Mouse (Mus musculus) G1E-ER4 (cell line): Measurements from ENCODE around the gene Sebox. TPM values are rescaled to one million over a fixed set of nuclear protein-coding genes. Genes with fewer than 3 reads are reported as not detected.

Experiments used
- GATA1 ChIP-seq: IDR thresholded peaks from one replicate; pipeline ENCODE4 v1.8.0; 2012; ENCODE audit warnings: low read length, inconsistent platforms
- polyA plus RNA-seq: library from polyadenylated mRNA; stranded (reverse); fragments of >175 nt; gene quantifications from 2 replicates; pipeline ENCODE4 v1.2.3, GENCODE M21; 2012

Gene Sebox
- polyA plus RNA-seq: not detected in 2 replicates

DNA sequence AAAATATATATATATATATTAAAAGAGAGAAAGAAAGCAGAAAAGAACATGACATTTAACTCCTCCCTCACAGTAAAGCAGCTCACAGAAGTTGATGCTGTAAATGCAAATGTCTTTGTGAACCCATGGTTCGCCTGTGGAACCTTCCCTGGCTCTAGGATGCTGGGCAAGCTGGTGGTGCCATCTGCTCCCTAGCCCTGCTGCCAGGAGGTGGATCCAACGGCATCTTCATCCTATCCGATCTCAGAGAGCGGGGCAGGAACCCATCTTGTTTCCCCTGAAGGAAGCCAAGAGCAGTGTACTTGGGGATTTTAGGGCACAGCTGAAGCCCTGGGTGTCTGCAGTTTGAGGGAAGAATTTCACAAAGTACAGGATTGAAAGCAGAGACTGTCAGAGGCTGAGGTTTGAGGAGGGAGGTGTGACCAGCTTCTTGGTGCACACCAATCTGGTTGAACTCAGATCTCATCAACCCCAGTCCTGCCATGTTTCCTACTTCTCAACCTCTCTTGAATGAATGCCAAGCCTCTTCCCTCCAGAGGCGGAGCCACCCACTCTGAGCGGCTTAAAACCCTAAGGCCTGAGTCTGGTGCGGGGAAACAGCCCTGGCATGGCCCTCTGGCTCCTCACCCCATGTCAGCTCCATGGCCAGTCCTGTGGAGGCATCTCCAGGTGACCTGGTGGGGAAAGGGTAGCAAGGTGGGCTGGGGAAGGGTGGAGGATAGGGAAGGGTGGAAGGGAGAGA, at the start of gene Sebox:
Sebox (plus strand) TSS at position 539 of the 742 bp plus-strand sequence.
- no peak for TF ChIP-seq GATA1

DNA sequence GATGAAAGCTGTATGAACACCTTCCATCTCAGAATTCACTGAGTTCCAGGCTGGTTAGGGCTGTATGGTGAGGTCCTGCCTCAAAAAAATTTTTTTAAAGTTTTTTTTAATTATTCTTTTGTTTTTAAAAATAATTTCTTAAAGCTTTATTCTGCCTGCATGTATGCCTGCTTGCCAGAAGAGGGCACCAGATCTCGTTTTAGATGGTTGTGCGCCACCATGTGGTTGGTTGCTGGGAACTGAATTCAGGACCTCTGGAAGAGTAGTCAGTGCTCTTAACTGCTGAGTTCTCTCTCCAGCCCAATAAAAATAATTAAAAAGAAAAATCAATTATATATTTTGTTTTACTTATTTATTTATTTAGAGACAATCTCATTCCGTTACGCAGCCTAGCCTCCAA, 49.6 kb upstream of the Sebox start:
- TF ChIP-seq GATA1: no peak

DNA sequence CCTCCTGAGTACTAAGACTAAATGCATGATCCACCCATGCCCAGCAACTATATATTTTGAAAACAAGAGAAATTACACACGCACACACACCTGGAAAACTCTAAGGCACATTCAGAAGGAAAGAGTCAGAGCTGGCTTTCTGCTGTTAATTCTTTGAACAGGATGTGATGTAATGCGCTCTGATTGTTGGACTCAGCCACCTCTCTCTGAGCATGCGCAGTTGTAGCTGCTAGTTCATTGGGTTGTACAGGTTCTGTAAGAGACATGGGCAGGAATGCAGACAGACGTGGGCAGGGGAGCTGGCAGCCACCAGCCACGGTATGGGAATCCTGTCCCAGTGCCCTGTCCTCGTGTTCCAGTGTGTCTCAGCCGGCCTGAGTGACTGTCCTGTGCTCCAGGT, 49.0 kb upstream of the Sebox start:
- no peak for TF ChIP-seq GATA1

DNA sequence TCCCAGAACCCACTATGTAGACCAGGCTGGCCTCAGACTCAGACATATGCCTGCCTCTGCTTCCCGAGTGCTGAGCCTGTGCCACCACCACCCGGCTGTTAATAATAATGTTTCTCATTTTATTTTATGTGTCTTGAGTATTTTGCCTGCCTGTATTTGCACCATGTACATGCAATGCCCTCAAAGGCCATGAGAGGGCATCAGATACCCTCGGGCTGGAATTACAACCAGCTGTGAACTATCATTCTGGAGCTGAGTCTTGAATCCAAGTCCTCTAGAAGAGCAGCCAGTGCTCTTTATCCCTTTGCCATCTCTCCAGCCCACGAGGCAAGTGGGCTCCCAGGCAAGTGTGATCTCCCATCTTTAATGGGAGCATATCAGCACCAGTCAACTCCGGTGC, 47.9 kb upstream of the Sebox start:
- no peak for TF ChIP-seq GATA1

DNA sequence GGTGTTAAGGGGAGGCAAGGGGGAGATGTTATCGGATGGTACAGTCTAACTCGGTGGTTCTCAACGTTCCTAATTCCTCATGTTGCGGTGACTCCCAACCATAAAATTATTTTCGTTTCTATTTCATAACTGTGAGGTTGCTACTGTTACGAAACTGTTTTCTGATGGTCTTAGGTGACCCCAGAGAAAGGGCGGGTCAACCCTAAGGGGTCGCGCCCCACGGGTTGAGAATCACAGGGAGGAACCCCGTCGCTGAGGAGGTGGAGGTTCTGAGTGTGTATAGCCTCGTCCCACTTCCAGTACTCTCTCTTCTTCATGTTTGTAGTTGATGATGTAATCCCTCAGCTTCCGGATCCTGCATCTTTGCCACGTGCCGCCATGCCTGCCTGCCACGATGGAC, 44.5 kb upstream of the Sebox start:
- TF ChIP-seq GATA1: no peak

DNA sequence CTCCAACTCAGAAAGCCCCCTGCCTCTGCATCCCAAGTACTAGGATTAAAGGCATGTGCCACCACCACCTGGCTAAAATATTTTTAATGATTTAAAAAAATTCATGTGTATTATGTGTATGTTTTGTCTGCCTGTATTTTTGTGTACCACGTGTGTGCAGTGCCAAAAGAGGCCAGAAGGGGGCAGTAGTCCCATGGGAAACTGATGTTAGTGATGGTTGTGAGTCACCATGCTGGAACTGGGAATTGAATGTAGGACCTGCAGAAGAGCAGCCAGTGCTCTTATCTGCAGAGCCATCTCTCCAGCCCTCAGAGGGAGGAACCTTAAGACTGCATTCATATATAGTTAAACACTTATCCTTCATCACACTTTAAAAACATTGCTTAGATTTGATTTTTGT, 41.4 kb upstream of the Sebox start:
- no peak for TF ChIP-seq GATA1

DNA sequence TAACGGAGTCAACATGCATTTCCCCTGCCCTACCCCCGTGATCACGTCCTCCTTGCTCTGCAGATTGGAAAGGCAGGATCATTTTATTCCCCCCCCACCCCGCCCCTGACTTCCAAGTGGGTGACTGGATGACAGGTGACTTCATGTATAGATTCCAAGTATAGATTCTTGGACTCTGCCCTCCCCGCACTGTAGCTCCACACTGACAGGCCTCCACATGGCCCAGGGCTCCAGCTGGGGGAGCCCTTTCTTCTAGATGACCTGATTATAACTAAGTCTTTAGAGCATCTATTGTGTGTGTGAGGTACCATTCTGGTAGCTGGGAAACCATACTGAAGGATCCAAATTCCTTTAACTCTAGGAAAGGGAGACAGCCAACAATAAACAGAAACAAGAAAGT, 40.6 kb upstream of the Sebox start:
- no peak for TF ChIP-seq GATA1

DNA sequence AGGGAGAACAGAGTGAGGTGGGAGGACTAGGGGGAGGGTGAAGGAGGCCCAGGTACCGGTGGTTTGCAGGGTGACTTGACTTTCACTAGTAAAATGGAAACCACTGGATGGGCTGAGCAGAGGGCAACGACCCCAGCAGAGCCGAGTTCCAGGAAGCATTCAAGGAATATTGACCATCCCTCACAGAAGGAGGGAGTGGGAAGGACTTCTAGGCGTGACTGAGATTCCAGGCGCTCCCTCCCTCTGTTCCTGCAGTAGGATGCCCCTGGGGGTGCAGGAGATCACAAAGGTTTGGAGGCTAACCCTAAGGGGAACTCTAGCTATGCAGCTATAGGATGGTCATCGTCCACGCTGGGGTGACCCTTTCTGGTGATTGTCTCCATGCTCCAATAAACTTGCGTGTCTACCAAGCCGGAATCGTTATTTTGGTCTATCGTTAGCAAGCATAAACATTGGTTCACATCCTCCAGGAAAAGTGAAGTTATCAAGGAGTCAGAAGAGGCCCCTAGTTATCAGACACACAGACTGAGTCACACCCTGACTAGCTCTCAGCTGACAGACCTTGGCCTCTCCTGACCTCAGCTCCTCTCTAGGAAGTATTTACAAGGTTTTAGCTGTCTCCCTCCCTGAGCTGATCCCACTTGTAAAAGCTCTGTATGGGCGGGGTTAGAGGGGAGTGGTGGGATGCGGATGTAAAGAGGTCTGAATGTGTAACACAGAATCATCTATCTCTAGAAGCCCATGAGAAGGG, 39.8 kb upstream of the Sebox start:
- no peak for TF ChIP-seq GATA1

DNA sequence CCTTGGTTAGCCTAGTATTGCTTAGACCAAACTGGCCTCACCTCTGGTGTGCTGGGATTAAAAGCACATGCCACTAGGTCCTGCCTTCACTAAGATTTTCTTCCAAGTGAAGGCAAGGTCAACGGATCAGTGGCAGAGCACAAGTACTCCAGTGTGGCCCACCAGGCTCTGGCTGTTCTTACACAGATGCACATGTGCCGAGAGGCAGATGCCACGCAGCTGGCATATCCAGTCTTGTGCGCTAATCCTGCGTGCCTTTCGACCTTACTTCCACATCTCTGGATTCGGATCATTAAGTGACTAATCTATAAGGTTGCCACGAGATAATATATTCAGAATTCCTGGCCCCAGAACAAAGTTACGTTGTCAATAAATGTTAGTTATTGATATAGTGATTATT, 38.1 kb upstream of the Sebox start:
- no peak for TF ChIP-seq GATA1

DNA sequence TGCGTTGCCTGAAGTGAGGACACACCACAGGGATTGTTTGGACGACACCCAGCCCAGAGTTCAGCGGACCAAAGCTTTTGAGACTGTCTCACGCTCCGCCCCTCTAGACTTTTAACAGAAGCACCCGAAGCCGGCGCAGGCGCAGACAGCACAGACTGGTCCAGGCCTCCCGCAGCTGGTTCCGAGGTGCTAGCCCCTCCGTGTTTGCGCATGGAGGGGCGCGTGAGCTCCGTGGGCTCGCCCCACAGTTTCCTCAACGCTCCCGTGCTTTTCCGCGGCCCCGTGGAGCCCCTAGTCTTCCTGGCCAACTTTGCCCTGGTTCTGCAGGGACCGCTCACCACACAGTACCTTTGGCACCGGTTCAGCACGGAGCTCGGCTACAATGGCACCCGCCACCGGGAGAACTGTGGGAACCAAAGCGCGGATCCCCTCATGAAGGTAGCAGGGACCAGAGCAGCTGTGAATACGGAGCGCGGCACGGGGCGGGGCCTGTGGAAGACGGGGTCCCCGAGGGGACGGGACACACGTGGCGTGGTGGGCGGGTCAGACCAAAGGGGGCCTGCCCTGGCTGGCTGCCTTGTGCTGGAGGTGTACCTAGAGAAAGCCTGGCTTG, 37.6 kb upstream of the Sebox start, which contains the start of gene Slc46a1:
Slc46a1 (plus strand) TSS at position 130 of the 613 bp plus-strand sequence.
- TF ChIP-seq GATA1: no peak

DNA sequence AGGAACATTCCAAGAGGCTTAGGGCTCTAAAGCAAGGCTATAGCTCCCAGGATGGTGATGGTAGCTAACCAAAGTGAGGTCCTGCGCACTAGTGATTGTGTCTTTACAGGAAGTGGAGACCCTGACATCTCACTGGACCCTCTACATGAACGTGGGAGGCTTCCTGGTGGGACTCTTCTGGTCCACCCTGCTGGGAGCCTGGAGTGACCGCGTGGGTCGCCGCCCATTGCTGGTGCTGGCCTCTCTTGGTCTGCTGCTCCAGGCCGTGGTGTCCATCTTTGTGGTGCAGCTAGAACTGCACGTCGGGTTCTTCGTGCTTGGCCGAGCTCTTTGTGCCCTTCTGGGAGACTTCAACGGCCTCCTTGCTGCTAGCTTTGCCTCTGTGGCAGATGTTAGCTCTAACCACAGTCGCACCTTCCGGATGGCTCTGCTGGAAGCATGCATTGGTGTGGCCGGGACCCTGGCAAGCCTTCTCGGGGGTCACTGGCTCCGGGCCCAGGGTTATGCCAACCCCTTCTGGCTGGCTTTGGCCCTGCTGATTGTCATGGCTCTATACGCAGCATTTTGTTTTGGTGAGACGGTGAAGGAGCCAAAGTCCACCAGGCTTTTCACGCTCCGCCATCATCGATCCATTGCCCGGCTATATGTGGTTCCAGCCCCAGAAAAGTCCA, 36.9 kb upstream of the Sebox start:
- TF ChIP-seq GATA1: no peak

DNA sequence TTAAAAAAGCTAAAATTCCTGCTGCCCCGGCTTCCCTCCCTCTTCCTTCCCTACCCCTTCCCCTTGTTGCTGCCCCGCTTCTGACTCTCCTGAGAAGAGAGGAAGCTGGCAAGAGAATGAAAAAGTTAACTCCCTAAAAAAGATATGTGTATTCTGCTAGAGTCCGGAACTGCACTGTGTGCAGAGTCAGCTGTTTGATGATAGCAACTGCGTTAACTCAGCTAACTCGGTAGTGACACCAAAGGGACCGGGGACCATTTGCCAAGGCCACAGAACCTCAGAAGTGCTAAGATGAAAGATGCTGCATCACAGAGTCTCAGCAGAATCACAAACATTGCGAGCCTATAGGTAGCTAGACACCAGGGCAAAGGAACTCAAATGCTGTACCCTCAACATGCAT, 35.7 kb upstream of the Sebox start:
- no peak for TF ChIP-seq GATA1

DNA sequence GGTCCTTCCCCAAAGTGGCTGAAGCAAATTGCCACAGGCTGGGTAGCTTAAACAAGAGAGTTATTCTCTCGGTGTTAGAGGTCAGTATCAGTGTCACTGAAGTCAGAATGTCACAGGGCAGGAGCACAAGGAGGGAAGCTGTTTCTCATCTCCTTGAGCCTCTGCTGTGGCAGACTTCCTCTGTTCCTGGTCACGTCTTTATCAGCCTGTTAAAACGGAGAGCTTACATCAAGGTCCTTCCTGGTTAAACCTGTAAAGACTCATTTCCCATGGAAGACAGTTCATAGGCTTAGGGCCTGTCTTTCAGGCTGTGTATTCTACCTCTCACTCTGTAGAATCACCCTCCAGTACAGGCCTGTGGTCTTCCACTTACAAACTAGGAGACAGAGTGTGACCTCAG, 35.3 kb upstream of the Sebox start:
- no peak for TF ChIP-seq GATA1

DNA sequence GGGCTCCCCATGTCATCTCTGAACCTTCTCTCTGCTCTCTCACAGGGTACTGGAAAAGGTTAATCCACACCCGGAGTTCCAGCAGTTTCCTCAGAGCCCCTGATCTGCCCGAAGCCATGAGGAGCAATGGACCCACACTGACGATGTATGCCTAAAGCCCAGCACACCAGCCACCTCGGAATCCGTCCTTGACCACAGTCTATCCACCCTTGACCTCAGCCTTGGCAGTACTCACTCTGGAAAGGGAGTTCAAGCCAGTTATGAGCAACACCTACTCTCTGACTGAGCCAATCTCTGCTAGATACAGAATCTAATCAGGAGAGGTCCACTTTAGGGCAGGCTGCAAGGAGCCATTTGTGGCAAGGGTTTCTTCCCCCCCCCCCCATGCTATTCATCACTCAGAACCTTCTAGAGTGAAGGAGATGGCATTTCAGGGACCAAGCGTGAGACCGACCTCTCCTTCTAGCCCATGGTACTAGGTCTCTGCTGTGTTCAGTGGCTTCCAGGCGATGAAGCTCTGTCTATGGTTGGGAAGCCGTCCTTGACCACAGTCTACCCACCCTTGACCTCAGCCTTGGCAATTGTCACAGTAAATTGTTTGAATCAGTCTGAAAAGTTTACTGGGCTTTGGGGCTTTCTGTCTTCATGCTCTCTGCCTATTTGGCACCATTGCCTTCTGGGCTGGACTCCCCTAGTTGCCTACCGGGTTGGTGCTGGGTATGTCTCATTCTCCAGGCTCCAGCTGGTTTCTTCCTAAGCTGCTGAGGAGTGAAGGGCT, 31.7 kb upstream of the Sebox start:
- no peak for TF ChIP-seq GATA1

DNA sequence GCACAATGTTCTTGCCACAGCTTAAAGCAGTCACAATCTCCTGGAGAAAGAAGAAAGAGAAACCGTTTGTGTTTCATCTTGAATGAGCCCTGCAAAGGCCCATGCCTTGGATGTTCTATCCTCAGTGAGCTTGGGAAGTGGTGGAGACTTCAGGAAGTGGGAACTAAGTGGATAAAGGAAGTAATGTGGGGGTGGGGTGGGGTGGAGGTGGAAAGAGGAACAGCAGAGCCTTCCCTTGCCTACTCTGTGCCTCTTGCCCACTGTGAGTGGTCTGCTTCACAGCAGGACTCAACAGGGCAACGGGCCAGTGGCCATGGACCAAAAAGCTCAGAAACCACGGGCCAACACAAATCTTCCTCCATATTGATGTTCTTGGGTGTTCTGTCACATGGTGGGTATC, 28.0 kb upstream of the Sebox start:
- TF ChIP-seq GATA1: no peak
